Comparison of ENCODE assay signal across 10 mouse cellular contexts in genomic region chr1:137073857-137074572, GRCm38 (mm10).
DNase-seq lines count a peak whose midpoint lies in the region; ATAC-seq lines count a peak whose summit lies in the region.
"Had no signal": no experiment of that assay in that cellular context is flagged by ENCODE, and none has a peak within 500 bp of the region (broad histone marks: within the 10 kb centered on the region; RNA-seq: fewer than 3 reads in every experiment).

No protein-coding gene starts in this region.

- no peaks in the 10 kb centered on the region for H3K36me3 ChIP-seq in heart, embryonic 10.5 days
- H3K36me3 ChIP-seq: limb, embryonic 15.5 days had no signal

- H3K9me3 ChIP-seq in heart, embryonic 10.5 days = no peaks in the 10 kb centered on the region
- H3K9me3 ChIP-seq: limb, embryonic 15.5 days had no signal

- H3K27me3 ChIP-seq in heart, embryonic 10.5 days (ENCODE audit: insufficient read depth, poor library complexity, severe bottlenecking) = no peaks in the 10 kb centered on the region
- H3K27me3 ChIP-seq: limb, embryonic 15.5 days had no signal

- whole genome bisulfite sequencing in heart, embryonic 10.5 days = 29% methylated on average over 8 of the region's 8 CpGs

- peaks cover 11% of the 10 kb centered on the region for H3K4me1 ChIP-seq in heart, embryonic 10.5 days
- H3K4me1 ChIP-seq: limb, embryonic 15.5 days had no signal

- H3K27ac ChIP-seq in heart, embryonic 10.5 days = 0 out of 2 replicates have a peak overlapping the region, but pooled peaks have one; percentile 18
- H3K27ac ChIP-seq: limb, embryonic 15.5 days had no signal

- no peak for DNase-seq in heart, embryonic 10.5 days (ENCODE audit: low spot score)
- DNase-seq in heart, postnatal 10 days = no peak
- DNase-seq in layer of hippocampus, postnatal 14 days (ENCODE audit: low spot score in 2 of 2) = peak; percentile 6 to 8
- DNase-seq in layer of hippocampus, postnatal 25 days (ENCODE audit: extremely low spot score in 1 of 2, low spot score in 1 of 2) = no peak
- DNase-seq in thymus, postnatal 14 days = peak; percentile 42
- DNase-seq in ovary, postnatal 36 days (ENCODE audit: low spot score) = no peak
- no peak for DNase-seq in left cerebral cortex, adult 9 months (ENCODE audit: low spot score in 2 of 2)
- DNase-seq: B cell, adult 2 months had no signal

- intact Hi-C loops in heart, postnatal 10 days (cut with DNase I) = no loop called here

- no peak overlapping the region for H3K4me3 ChIP-seq in heart, embryonic 10.5 days
- H3K4me3 ChIP-seq: limb, embryonic 15.5 days had no signal

- peak; percentile 43 for ATAC-seq in inflammation-experienced regulatory T-cells, adult 6 months

Comparison
In these comparisons a context has a peak if more than half of its experiments do, and no peak if none do; other contexts are left out.
1. DNase-seq: peak in layer of hippocampus, postnatal 14 days (2 of 2) and thymus, postnatal 14 days (single experiment); none in heart, embryonic 10.5 days (single experiment), heart, postnatal 10 days (0 of 2), layer of hippocampus, postnatal 25 days (0 of 2), ovary, postnatal 36 days (single experiment) and left cerebral cortex, adult 9 months (0 of 2).